Mouse (Mus musculus) ovary, postnatal 10 days (tissue): Measurements from ENCODE around the gene Ogg1.
"Not testable (repeated sequence)": the region's sequence is repeated elsewhere in the genome, so short reads cannot be mapped to it uniquely, and the experiment has no call there.

Experiments used
- DNase-seq: peaks from one replicate; pipeline ENCODE4 v3.0.0; 2022; ENCODE audit warnings: low spot score

Ogg1 gene

DNA sequence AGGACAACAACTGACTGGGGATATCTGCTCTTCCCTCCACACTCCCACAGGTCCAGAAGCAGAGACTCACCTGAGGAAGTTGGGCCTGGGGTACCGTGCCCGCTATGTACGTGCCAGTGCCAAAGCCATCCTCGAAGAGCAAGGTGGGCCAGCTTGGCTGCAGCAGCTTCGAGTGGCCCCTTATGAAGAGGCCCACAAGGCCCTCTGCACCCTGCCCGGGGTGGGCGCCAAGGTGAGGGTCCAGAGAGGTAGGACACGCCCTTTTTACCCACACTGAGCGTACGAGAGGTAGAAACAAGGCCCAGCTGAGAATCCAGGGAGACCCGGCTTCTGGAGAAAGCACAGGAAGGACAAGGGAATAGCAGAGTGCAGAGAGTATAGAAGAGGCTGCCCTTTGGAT is 4.9 kb downstream of the Ogg1 start:
- DNase-seq: no peak

DNA sequence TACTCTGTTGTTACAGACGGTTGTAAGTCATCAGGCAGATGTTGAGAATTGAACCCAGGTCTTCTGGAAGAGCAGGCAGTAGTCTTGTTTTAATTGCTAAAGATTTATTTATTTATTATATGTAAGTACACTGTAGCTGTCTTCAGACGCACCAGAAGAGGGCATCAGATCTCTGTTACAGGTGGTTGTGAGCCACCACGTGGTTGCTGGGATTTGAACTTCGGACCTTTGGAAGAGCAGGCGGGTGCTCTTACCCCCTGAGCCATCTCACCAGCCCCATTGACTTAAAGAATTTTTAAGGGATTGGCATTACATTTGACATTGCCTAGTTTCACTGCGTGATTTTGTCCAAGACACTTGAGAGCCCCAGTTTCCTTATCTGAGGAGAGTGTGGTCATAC is 6.0 kb downstream of the Ogg1 start:
- not testable (repeated sequence) for DNase-seq

DNA sequence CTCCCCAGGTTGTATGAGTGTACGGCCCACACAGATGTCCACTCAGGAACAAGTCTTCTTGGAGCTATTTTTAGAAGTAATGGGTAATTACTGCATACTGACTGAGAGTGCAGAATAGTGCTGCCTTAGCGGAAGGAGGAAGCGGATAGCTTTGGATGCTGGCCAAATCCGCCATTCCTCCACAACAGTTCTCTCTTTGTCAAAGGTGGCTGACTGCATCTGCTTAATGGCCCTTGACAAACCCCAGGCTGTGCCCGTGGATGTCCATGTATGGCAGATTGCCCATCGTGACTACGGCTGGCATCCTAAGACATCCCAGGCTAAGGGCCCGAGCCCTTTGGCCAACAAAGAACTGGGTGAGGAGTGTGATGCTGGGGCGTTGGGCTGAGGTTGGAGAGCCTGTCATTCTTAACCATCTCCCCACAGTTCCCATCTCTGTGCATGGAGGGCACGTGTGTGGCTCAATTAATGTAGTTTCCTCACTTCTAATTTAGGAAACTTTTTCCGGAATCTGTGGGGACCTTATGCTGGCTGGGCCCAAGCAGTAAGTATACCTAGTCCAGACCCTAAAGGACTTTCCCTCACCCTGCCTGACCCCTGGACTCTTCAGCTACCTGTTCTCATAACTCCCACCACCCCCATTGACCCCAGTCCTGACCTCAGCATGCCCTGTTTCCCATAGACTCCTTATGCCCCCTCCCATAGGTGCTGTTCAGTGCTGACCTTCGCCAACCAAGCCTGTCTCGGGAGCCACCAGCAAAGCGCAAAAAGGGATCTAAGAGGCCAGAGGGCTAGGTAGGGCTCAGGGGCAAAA is 6.6 kb downstream of the Ogg1 start:
- DNase-seq: no peak

DNA sequence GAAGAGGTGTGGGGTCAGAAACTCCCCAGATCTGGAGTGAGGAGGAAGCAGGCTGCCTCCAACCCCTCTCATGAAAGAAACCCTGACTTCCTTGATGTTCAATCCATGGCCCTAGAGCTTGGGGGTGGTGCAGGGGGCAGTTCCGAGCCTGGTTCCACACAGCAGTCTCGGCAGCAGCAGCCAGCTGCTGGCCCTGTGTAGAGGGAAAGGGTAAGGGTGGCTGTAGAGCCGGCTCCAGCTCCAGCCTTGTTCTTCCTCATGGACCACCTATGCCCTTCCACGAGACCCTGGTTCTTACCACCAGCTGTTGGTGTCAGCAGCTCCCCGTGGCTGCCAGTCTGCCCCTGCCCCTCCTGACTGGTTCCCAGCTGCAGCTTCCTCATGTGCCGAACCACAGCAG is 7.4 kb downstream of the Ogg1 start:
- no peak for DNase-seq

DNA sequence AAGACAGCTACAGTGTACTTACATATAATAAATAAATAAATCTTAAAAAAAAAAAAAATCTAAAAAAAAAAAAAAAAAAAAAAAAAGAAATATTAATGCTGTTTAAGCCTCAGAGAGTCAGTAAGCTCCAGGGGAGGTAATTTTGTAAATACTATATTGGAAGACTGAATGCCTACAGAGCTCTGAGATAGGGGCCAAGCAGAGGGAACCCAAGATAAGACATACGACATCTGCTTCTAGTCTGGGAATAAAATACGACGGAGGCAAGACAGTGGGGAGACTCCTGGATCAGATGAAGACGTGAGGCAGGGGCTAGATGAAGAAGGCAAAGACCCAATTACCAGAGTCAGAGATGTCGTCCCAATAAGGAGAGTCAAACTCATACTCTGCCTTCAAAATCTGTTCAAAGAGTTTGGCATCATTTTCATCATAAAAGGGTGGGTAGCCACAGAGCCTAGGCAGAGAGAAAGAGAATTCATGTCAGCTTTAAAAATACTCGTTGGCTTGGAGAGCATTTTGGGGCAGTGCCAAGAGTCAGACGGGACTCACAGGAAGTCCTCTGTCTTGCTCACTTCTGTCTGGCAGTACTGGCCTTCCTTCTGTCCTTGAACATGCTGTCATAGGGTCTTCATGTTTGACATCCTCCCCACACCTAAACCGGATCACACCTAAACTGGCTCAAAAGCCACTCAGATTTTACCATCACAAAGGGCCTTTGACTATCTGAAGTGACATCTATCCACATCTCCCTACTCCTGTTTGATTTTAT is 10.3 kb downstream of the Ogg1 start:
- DNase-seq: no peak

DNA sequence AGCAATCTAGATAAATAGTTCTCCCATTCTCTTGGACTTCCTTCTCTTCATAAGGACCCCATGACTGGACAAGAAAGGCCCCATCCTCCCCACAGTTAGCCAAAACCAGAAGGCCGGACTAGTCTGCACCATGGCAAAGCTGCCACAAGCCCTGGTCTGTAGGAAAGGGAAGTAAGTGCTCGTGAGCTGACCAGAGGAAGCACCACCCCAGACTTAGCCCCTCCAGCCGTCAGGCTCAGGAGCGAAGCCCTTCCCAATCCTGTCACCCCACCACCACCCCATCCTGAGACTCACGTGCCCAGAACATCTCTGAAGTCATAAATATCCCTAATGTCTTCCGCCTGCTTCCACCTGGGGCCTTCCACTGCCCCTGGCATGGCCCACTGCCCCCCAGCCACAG is 14.8 kb downstream of the Ogg1 start:
- no peak for DNase-seq

DNA sequence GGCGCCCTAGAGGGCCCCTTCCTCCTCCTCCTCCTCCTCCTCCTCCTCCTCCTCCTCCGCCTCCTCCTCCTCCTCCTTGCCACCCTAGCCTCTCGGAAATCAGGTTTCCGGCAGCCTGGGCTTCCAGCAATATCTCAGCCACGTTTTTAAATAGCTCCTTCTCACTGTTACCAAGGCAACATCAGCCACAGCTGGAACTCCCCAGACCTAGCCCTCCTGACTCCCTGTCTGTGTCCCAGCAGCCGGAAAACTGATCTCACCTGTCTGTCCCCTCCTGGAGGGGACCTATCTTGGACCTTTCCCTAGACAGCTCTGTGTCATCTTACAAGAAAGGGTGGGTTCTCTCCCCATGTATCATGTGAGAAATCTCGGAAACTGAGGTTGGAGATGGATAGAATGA is 15.5 kb downstream of the Ogg1 start:
- DNase-seq: no peak

DNA sequence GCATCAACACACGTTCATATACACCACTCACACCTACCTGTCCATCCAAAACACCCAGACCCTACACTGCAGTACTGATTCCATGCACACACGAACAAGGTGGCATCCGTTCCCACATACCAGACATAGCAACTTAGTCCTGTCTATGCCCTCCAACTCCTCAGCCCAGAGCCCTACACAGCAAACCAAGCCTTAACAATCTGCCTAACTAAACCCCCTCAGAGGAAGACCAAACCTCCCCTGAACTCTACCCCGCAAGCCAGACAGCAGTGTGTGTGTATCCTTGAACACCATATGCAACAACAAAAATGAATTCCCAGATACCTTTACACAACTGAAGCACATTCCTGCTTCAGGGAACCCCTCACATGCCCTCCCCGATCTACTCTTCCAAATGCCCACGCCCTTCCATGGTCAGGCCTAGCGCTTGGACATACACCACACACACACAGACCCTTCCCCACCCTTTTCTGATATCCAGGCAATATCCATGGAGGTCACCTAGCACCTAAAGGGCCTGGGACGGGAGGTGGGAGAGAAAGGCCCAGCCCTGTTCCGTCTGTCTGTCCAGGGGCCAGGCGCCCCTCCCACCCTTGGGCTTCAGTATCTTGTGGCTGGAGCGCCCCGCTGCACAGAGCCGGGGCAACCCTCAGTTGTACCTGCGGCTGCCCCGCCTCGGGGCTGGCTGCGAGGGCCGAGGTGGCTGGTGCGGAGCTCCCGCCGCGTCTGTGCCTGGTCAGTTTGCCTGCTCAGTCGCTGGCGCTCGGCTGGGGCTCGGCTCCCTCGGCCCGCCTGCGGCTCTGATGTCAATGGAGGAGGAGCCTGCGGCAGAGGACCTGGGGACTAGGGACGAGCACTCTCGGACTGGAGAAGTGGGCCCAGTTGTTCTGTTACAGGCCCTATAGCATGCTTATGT is 16.7 kb downstream of the Ogg1 start, which contains the start of gene Camk1:
Gene Camk1, minus strand, starts transcription at position 808 of the 916 bp plus-strand sequence.
- peak; percentile 63 for DNase-seq

DNA sequence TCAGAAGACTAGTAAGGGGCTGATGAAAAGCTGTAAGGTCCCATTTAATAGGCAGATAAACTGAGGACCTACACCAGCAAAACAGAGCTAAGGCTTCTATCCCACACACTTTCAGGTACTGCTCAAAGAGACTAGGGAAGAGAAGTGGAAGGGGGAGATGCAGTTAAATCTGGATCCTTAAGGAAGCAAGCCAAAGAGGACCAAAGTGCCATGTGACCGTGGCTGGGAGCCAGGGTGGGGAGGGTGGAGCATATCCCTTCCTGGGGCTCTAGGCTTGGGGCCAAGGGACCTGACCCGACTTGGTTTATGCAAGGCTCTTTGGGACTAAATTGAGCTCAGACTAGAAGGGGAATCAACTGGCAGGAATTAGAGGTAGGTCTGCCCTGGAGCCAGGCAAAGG is 17.5 kb downstream of the Ogg1 start:
- DNase-seq: peak; percentile 21

DNA sequence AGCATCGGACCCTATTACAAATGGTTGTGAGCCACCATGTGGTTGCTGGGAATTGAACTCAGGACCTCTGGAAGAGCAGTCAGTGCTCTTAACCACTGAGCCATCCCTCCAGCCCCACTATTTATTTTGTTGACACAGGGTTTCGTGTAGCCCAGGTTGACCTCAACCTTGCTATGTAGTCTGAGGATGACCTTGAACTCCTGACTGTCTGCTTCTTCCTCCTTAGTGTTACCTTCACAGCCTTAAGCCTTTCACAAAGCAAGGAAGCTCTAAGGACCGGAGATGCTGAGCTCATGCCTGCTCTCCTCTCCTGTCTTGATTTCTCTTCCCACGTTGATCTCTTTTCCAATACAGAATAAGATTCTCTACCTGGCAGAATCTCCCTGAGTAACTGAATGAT is 20.1 kb downstream of the Ogg1 start:
- no peak for DNase-seq

DNA sequence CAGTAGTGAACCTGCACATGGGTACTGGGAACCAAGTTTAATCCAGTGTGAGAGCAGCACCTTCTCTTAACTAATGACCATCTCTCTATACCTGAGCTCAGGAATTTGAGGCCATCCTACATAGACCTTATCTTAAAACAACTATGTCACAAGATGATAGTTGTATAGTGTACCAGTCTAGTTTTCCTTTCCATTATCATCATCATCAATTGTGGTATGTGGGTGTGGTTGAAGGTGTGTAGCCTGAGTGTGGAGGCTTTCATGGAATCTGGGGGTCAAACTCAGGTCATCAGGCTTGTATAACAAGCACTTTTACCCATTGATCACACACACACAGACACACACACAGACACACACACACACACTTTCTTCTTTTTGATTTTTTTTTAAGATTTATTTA is 23.8 kb downstream of the Ogg1 start:
- DNase-seq: no peak

DNA sequence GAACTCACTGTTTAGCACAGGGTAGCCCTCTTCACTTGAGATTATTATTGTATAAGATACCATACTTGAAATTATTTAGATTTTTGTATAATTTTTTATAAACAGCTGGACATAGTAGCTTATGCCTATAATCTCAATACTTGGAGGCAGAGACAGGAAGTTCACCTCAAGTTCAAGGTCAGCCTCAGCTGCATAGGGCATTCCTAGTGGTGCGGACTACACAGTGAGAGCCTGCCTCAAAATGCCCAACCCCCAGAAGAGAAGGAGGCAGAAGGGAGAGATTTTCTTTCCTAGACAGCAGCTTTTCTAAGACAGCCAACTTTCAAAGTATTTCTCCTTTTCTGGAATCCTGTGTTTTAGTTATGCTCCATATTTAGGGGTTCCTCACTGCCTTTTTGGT is 24.4 kb downstream of the Ogg1 start:
- DNase-seq: no peak

DNA sequence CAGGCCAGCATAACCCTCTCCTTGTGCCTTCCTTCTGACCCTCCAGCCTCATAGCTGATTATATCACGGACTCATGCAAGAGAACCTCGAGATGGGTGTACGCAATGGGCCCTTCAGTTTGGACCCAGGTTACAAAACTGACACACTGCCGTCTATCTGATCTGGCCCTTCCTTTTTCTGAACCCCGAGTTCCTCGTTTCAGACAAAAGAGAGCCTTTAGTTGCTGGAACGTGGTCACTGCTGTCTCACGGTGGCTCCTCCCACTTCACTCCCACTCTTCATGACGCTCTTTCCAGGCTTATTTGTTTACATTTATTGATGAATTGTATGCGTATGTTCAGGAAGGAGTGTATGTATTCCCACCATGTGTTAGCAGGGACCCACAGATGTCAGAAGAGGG is 24.9 kb downstream of the Ogg1 start:
- no peak for DNase-seq

DNA sequence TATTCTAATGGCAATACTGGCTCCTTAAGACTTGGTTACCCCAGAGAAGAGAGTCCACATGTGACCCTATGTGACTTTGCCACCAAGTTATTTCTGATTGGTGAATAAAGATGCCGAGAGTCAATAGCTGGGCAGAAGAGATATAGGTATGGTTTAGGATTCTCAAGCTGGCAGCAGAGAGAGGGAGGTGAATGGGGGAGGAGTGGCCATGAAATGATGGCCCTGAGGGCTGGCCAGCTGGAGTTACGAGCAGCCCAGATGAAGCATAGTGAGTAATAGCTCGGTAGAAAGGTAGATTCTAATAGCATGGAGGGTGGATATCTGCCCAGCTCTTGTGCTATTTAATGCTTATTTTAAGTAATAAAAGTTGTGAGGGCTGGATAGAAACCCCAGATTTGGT is 26.0 kb downstream of the Ogg1 start:
- no peak for DNase-seq

DNA sequence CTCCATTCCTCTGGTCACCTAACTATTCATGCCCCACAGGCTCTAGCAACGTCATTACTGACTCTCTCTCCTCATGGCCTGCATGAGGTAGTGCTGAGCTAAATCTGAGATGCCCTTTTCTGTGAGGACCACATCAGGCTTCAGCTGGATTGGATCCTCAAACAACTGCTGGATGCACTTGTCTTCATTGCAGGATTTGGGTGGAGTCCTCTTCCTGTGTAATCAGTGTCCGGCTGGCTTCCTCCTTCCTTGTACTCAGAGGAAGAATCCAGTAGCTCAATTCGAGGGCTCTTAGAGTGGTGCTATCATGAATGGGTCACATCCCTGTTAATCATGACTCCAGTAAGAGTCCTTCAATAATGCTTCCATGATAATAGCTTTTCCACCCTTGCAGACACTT is 26.9 kb downstream of the Ogg1 start:
- no peak for DNase-seq

DNA sequence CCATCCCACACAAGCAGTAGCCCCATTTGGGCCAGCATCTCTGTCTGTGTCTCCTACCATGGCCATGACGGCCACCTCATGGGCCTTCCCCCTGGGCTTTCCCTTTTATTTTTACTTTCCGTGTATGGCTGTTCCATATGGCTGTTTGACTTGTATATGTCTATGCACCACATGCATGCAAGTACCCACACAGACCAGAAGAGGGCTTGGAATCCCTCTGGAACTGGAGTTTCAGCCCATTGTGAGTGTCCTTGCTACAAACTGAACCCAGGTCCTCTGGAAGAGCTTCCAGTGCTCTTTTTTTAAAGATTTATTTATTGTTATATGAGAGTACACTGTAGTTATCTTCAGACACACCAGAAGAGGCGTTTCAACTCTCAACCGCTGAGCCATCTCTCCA is 34.7 kb downstream of the Ogg1 start:
- DNase-seq: no peak

DNA sequence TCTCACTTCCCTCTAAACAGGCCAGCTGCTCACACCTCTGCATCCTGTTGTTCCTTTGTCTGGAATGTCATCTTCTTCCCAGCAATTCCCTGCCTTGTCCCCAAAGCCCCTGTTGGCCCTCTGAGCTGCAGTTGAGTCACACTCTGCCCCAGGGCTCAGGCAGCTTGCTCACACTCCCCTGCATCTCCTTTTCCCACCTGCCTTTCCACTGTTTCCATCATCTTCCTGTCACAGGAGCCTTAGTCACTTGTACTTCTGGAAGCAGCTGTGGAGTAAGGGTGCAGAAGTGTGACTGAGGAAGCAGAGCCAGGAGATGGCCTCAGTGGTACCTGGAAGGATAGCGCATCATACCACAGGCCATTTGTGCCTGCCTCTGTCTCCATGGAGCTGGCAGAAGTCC is 35.5 kb downstream of the Ogg1 start:
- DNase-seq: no peak

DNA sequence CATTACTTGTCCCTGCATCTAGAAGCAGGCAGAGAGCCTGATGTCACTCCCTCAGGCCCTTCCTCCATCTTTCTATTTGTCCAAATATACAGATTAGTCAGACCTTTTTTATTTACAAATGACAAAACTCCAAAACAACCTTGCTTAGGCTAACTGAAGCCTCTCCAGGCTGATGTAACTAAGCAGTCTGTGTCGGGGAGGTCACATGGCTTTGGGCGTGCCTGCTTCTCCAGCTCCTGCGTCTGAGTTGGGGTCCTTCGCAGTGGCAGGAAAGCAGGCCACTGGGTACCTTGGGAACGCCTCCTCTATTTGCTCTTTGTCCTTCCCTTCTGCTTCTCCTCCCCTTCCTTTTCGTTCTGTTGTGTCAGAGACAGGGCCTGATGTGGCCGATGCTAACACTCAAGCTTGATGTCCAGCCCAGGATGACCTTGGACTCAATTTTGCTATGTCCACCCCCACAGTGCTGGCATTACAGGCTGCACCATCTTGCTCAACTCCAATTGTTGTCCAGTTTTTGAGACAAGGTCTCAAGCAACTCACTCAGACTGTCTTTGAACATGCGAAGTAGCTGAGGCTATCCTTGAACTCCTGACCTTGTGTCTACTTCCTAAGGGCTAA is 37.9 kb downstream of the Ogg1 start:
- DNase-seq: no peak

DNA sequence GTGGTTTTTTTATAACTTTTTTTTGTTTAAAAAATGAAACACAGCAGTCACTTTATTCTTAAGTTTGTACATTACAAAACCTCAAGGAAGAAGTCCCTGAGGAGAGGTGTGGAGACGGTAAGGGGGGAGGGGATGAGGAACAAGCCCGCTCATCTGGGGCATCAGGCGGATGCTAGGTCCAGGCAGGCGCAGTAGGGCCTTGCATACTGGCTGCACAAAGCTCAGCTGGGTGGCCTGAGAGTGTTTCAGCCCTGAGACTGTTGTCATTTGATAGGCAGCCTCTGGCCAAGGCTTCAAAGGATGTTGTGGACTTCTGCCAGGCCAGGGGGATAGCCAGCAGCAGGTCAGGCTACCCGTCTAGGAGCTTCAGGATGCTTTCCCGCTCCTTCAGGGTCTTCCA is 39.9 kb downstream of the Ogg1 start:
- no peak for DNase-seq

DNA sequence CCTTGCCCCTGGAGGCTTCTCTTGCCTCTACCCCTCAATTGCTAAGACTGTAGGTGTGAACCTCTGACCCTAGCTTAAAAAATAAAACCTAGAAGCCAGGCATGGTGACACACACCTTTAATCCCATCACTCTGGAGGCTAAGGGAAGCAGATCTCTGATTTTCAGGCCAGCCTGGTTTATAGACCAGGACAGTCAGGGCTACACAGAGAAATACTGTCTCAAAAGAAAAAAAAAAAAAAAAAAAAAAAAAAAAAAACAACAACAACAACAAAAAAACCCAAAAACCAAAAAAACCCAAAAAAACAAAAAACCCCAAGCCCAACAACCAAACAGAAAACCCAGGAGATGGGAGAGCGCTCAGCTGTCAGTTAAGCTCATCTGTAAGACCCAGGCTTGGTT is 40.8 kb downstream of the Ogg1 start:
- DNase-seq: no peak

DNA sequence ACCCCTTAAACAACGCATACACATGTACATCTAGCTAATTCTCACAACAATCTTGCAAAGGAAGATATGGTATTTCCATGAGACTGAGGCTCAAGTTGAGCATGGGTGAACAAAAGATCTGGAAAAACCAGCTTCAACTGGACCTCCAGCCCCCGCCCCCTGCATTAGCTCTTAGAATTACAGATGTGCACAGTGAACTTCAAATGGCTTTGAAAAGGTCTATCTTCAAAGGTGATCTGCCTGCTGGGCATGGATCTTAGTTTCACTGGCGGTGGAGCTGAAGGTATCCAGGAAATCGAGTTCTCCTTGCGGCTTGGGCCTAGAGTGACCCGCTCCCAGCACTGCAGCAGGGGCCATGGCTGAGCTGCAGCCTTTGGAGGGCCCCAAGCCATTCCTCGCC is 41.4 kb downstream of the Ogg1 start:
- DNase-seq: no peak

DNA sequence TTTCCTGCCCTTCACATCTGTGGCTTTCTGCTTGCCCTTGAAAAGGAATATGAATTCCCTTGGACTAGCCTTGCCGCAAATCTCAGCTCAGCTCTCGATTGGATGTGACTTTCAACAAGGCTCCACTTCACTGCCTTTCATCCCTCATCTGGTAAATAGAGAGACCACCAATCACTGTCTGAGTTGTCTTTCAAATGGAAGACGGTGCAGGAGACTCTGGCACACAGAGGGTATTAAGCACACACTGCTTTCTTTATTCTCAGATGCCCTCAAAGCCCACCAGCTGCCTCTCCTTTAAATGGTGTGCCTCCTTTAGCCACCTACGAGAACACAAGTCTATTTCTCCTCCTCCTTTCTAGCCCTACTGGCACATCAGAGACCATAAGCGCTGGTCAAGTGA is 41.8 kb downstream of the Ogg1 start:
- no peak for DNase-seq
